Mouse (Mus musculus) heart, adult 9 months (tissue): ENCODE results near the gene Tm4sf19.
A peak's percentile ranks its signal among the peaks of the same experiment; 100 is the strongest.

Experiments
- DNase-seq, 2 experiments: peaks; one replicate each; pipeline ENCODE4 v3.0.0; 2022; ENCODE audit warnings: low spot score in 2 of 2

Gene Tm4sf19

GRCm38 (mm10) chr16:32400267-32400666 lies at the start of gene Tm4sf19:
Gene Tm4sf19, plus strand, starts transcription at chr16:32400506.
- DNase-seq = no peak

- no peak for DNase-seq
Observed at GRCm38 (mm10) chr16:32350776-32351175, 49.5 kb upstream of the Tm4sf19 start.

DNA sequence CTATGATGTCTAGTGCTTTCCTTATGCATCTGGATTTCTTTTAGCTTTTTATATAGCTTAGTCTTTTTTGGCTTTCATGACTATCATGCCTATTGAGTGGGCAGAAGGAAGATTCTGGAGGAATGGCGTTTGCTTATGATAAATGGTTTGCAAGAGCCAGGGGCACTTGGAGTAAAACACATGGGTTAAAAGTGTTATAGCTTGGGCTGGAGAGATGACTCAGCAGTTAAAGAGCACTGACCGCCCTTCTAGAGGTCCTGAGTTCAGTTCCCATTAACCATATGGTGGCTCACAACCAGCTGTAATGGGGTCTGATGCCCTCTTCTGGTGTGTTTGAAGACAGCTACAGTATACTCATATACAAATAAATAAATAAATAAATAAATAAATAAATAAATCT lies 36.8 kb upstream of the Tm4sf19 start:
- no peak for DNase-seq

DNA sequence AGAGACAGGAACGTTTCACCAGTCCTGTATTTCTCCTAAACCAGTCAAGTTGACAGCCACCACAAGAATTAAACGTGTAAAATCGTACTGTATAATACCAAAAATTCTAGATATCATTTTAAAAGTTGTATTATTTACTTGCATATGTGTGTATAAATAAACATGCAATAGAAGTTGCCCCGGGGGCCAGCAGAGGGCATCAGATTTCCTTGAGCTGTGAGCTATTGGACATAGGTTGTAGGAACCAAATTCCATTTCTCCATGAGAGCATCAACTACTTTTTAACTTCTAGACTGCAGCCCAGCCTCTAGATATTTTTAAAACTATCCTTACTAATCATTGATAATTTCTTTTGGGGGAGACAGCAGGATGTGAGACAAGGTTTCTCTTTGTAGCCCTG lies 29.0 kb upstream of the Tm4sf19 start:
- DNase-seq = peak in 1 of 2 experiments; percentile 19

DNA sequence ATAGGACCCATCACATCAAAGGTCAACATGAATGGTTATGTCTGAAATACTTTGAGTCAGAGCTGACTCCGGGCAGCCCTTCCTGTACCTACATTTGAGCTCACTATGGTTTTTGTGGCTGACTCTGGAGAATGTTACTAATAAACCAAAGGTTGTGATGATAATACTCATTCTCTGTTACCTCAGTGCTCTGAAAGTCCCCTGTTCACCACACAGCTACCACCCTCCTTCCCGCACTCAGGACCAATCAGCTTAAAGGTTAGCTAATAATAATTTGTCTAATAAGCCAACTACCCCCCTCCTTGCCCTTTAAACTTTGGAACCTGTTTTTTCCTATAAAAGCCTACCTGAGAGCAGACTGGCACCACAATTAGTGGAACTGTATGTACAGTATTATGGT lies 20.7 kb upstream of the Tm4sf19 start:
- no peak for DNase-seq

GRCm38 (mm10) chr16:32382901-32383300 lies 17.4 kb upstream of the Tm4sf19 start:
- DNase-seq = no peak

- no peak for DNase-seq
Observed at GRCm38 (mm10) chr16:32384885-32385284, 15.4 kb upstream of the Tm4sf19 start.

- no peak for DNase-seq
Observed at GRCm38 (mm10) chr16:32386826-32387225, 13.5 kb upstream of the Tm4sf19 start.

DNA sequence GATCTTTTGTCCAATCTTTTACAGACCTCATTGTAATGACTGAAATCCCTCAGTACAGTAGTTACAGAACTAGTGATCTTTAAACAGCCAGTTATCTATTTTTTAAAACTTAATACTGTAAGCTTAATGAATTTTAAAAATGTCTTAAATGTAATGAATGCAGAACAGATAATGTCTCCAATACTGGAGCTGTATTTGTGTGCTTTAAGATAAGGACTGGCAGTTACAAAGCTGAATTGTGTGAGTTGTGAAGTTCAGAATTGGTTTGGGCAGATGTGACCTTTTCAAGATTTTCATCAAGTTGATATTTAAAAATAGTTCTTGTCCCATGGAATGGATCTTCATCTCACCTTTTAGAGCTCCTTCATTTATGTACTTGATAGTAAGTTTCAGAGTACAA lies 11.3 kb upstream of the Tm4sf19 start:
- no peak for DNase-seq

GRCm38 (mm10) chr16:32389841-32390240 lies 10.5 kb upstream of the Tm4sf19 start:
- DNase-seq = no peak

DNA sequence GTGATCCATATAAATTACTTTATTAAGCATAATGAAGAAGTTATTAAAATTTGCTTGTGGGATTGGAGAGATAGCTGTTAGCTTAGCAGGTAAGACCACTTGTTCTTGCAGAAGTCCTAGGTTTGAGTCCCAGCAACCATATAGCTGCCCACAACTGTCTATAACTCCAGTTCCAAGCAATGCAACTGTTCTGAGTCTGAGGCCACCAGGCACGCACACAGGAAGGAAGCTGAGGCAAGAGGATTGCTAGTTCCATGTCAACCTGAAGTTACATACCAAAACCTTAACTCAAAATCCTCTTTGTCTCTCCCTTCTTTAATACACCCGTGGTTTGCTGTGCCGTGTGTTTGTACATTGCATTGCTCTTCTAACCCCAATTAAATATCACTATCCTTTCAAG lies 9.4 kb upstream of the Tm4sf19 start:
- no peak for DNase-seq

- DNase-seq = peak in 1 of 2 experiments; percentile 57
Observed at GRCm38 (mm10) chr16:32395679-32396540, 4.4 kb upstream of the Tm4sf19 start.

- peak in 1 of 2 experiments; percentile 39 for DNase-seq
Observed at GRCm38 (mm10) chr16:32396541-32396835, 3.8 kb upstream of the Tm4sf19 start.

DNA sequence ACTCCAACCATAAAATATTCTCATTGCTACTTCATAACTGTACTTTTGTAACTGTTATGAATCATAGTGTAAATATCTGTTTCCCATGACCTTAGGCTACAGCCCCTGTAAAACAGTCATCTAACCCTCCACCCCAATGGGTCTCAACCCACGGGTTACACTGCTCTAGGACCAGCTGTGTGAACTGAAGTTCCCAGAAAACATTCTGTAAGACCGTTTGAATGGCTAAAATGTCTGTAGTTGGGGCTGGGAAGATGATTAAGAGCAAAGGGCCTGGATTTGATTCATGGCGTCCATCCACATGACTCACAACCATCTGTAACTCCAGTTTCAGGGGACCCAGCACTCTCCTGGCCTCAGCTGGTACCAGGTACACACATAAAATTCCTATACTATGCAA lies 2.1 kb upstream of the Tm4sf19 start:
- DNase-seq = no peak

DNA sequence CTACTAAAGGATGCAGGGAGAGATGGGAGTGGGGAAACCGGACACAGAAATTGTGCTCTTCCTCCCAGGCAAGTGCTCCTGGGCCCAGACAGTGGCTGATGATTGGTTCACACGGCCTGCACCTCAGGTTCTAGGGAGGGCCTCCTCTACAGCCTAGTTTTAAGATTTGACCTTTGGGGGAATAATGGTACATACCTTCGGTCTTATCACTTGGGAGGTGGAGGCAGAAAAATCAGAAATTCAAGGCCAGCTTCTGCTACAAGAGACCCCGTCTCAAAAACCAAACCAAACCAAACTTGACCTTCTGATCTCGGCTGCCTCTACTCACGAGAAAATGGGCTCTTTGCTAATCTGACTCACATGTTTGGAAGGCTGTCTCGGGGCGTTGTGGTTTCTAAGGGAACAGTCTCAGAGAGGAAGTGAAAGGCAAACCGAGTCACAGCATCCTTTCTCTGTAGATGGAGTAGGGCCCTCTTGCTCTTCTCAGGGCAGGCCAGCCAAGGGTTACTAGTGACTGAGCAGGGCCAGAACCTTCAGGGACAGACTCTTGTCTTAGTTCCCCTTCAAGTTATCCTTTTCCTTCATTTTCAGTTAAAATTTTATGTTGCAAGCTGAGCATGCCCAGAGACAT lies 1.1 kb downstream of the Tm4sf19 start:
- peak; percentile 6 to 41 for DNase-seq

DNA sequence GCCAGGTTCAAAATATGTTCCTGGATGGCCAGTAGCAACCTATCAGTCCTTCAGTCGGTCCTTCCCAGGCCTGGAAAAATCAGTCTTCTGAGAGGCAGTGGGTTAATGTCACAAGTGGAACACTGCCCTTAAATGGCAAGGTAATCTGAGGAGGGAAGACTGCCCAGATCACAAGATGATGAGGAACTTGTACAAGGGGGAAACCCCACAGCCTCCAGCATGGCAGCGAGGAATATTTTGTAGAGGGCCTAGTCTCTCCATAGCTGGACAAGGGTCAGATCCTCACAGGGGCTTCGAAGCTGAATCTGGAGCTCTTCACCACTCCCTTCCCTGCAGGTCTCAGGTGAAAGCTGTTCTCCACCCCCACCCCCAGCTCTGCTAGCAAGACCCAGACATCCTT lies 2.5 kb downstream of the Tm4sf19 start:
- DNase-seq = no peak

- DNase-seq = no peak
Observed at GRCm38 (mm10) chr16:32405716-32406115, 5.4 kb downstream of the Tm4sf19 start.

DNA sequence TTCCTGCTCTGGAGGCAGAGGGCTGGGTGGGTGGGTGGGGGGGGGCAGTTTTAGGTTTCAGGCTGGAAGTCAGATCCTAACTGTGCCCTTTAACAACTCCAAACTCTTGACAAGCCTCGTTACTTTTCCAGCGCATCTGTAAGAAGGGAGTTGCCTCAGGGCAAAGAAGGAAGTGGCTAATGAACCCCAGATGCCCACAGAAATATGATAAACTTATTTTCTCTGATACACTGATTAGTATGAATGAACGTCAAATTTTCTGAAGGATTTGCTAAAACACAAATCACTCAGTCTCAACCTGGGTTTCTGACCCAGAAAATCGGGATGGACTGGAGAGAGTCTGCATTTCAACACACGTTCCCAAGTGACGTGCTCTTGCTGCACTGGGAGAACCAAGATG lies 6.4 kb downstream of the Tm4sf19 start:
- no peak for DNase-seq

DNA sequence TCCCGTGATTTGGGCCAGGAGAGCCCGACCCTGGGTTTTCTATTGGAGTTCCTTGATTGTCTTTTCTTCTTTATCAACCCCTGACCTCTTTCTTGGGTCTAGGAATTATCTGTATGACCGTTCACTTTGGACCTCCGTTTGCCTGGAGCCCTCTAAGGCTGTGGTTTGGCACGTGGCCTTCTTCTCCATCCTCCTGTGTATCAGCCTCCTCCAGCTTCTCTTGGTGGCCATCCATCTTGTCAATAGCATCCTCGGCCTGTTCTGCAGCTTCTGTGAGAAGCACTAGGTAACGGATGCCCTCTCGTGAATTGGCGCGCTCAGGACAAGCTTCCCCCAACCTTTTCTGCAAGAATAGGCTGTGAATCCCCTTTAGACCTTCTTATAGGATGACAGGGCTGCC lies 7.4 kb downstream of the Tm4sf19 start:
- DNase-seq = no peak

GRCm38 (mm10) chr16:32417457-32417856 lies 17.2 kb downstream of the Tm4sf19 start:
- no peak for DNase-seq

GRCm38 (mm10) chr16:32419517-32420483 lies 19.5 kb downstream of the Tm4sf19 start, which contains the start of gene Tctex1d2:
Gene Tctex1d2, plus strand, starts transcription at chr16:32419702.
- peak; percentile 96 to 98 for DNase-seq

GRCm38 (mm10) chr16:32427506-32427905 lies 27.2 kb downstream of the Tm4sf19 start:
- DNase-seq = no peak
